Mouse (Mus musculus): ENCODE results near the gene Gm12569. TPM values are rescaled to one million over a fixed set of nuclear protein-coding genes. Genes with fewer than 3 reads are reported as not detected.

The Gm12569 gene
- polyA plus RNA-seq, 2 experiments, result not detected

GRCm38 (mm10) chr11:51261680-51262219 lies 41.5 kb downstream of the Gm12569 start, which contains the start of gene Clk4:
Gene Clk4, plus strand, starts transcription at chr11:51261730.
- Histone ChIP-seq H3K36me3 (replicated peaks; ENCODE audit: control insufficient read depth, insufficient read depth, low read depth) (peaks cover 5% of the 10 kb centered on the region; the same call in 1 of the 2 replicates), H3K27ac (peak within 1 kb of the TSS; percentile 95), H3K4me3 (ENCODE audit: insufficient read depth in 1 of 2, low read depth in 2 of 2, low read length in 2 of 2) (peak within 1 kb of the TSS; percentile 57 to 80), H3K4me1 (replicated peaks; ENCODE audit: control insufficient read depth in 2 of 2, insufficient read depth in 2 of 2, low read length in 1 of 2) (peaks cover 17 to 24% of the 10 kb centered on the region in 2 experiments), H3K9ac (replicated peaks) (peak within 1 kb of the TSS; percentile 92), H3K4me2 (ENCODE audit: low read depth) (peak within 1 kb of the TSS; percentile 99), H3K27me3 (ENCODE audit: control insufficient read depth, insufficient read depth, low read length) (no peaks in the 10 kb centered on the region; the same call in 1 of the 2 replicates), H3K9me3 (ENCODE audit: control insufficient read depth, low read length) (no peaks in the 10 kb centered on the region)
- DNase-seq (ENCODE audit: low read depth in 3 of 3, low spot score in 3 of 3) (no peak), ATAC-seq (ENCODE audit: insufficient read depth) (no peak)
- TF ChIP-seq EP300 (IDR thresholded peaks at IDR 0.05; ENCODE audit: low read depth) (no peak), CTCF (IDR thresholded peaks at IDR 0.05; ENCODE audit: low read depth) (no peak)
- 55% methylated on average over 3 of the region's 3 CpGs for WGBS (ENCODE audit: insufficient replicate concordance)

- DNase-seq (ENCODE audit: low read depth in 3 of 3, low spot score in 3 of 3) (peak; percentile 96 to 98 (median 97)), ATAC-seq (ENCODE audit: insufficient read depth) (peak; percentile 97)
- Histone ChIP-seq H3K36me3 (replicated peaks; ENCODE audit: control insufficient read depth, insufficient read depth, low read depth) (peaks cover 14% of the 10 kb centered on the region), H3K4me3 (ENCODE audit: insufficient read depth in 1 of 2, low read depth in 2 of 2, low read length in 2 of 2) (peak within 1 kb of the TSS; percentile 76 to 80), H3K27me3 (ENCODE audit: control insufficient read depth, insufficient read depth, low read length) (no peaks in the 10 kb centered on the region; the same call in 1 of the 2 replicates), H3K27ac (peak within 1 kb of the TSS; percentile 95), H3K9ac (replicated peaks) (peak within 1 kb of the TSS; percentile 92), H3K9me3 (ENCODE audit: control insufficient read depth, low read length) (no peaks in the 10 kb centered on the region), H3K4me1 (replicated peaks; ENCODE audit: control insufficient read depth in 2 of 2, insufficient read depth in 2 of 2, low read length in 1 of 2) (peaks cover 17 to 24% of the 10 kb centered on the region in 2 experiments), H3K4me2 (ENCODE audit: low read depth) (peak within 1 kb of the TSS; percentile 99)
- TF ChIP-seq EP300 (IDR thresholded peaks at IDR 0.05; ENCODE audit: low read depth) (no peak), CTCF (IDR thresholded peaks at IDR 0.05; ENCODE audit: low read depth) (peak; percentile 69)
- WGBS (ENCODE audit: insufficient replicate concordance), result 5% methylated on average over 57 of the region's 57 CpGs
These were observed 42.3 kb downstream of the Gm12569 start, which contains the start of gene BC049762 for GRCm38 (mm10) chr11:51262342-51263285. Gene BC049762, minus strand, starts transcription at chr11:51263046.

DNA sequence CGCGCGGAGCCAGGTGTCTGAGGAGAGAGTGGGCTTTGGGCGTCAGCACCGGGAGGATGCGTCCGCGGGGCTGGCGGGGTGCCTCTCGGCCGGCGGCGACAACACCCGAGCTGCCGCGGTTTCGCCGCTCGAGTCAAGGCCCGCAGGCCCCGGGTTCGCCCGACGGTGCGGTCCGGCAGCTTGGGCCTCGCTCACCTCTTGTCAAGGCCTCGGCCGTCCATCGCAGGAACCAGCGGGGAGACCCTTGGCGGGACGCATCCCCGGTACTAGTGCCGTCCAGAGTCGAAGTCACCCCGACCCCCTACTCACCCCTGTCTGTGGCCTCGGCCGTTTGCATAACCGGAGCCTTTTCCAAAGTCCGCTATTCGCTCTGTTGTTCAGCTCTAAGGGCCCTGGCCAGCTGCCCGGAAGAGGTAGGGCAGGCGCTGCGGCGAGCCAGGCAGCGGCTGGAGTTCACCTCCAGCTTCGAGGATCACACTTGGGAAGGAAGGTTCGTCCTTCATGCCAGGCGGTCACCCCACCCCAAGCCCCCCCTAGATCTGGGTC lies 43.1 kb downstream of the Gm12569 start:
- ATAC-seq (ENCODE audit: insufficient read depth) (peak; percentile 60), DNase-seq (ENCODE audit: low read depth in 3 of 3, low spot score in 3 of 3) (peak in 1 of 3 experiments; percentile 30)
- no peaks in the 10 kb centered on the region for H3K9me3 ChIP-seq (ENCODE audit: control insufficient read depth, low read length)
- peaks cover 17% of the 10 kb centered on the region for H3K36me3 ChIP-seq (replicated peaks; ENCODE audit: control insufficient read depth, insufficient read depth, low read depth)
- H3K27ac ChIP-seq, result peak overlapping the region; percentile 63
- H3K4me1 ChIP-seq (replicated peaks; ENCODE audit: control insufficient read depth in 2 of 2, insufficient read depth in 2 of 2, low read length in 1 of 2), result peaks cover 17 to 24% of the 10 kb centered on the region in 2 experiments
- H3K27me3 ChIP-seq (ENCODE audit: control insufficient read depth, insufficient read depth, low read length), result no peaks in the 10 kb centered on the region; the same call in 1 of the 2 replicates
- H3K4me2 ChIP-seq (ENCODE audit: low read depth), result peak overlapping the region; percentile 99
- H3K4me3 ChIP-seq (ENCODE audit: insufficient read depth in 1 of 2, low read depth in 2 of 2, low read length in 2 of 2), result peak overlapping the region; percentile 76 to 80
- WGBS (ENCODE audit: insufficient replicate concordance), result under 1% methylated on average over 43 of the region's 50 CpGs
- H3K9ac ChIP-seq (replicated peaks), result peak overlapping the region; percentile 92
- TF ChIP-seq CTCF (IDR thresholded peaks at IDR 0.05; ENCODE audit: low read depth) (no peak), EP300 (IDR thresholded peaks at IDR 0.05; ENCODE audit: low read depth) (no peak)

- WGBS (ENCODE audit: insufficient replicate concordance), result 3% methylated on average over 6 of the region's 6 CpGs
- Histone ChIP-seq H3K36me3 (replicated peaks; ENCODE audit: control insufficient read depth, insufficient read depth, low read depth) (peaks cover 23% of the 10 kb centered on the region), H3K4me3 (ENCODE audit: insufficient read depth in 1 of 2, low read depth in 2 of 2, low read length in 2 of 2) (peak overlapping the region; percentile 76 to 80), H3K9me3 (ENCODE audit: control insufficient read depth, low read length) (no peaks in the 10 kb centered on the region), H3K27me3 (ENCODE audit: control insufficient read depth, insufficient read depth, low read length) (no peaks in the 10 kb centered on the region; the same call in 1 of the 2 replicates), H3K4me2 (ENCODE audit: low read depth) (peak overlapping the region; percentile 99), H3K27ac (peak overlapping the region; percentile 65), H3K9ac (replicated peaks) (peak overlapping the region; percentile 92), H3K4me1 (replicated peaks; ENCODE audit: control insufficient read depth in 2 of 2, insufficient read depth in 2 of 2, low read length in 1 of 2) (peaks cover 17 to 24% of the 10 kb centered on the region in 2 experiments)
- ATAC-seq (ENCODE audit: insufficient read depth), result no peak
- TF ChIP-seq CTCF (IDR thresholded peaks at IDR 0.05; ENCODE audit: low read depth) (peak; percentile 9; the same call in 1 of the 2 replicates), EP300 (IDR thresholded peaks at IDR 0.05; ENCODE audit: low read depth) (no peak)
- peak; percentile 51 to 62 (median 52) for DNase-seq (ENCODE audit: low read depth in 3 of 3, low spot score in 3 of 3)
These were observed 44.1 kb downstream of the Gm12569 start for GRCm38 (mm10) chr11:51264352-51264751.

All from liver, embryonic 14.5 days (tissue).